Mouse (Mus musculus): Measurements from ENCODE around the gene Copz1.

GRCm38 (mm10) chr15:103256210-103256986, 16.1 kb upstream of the Copz1 start:
- TF ChIP-seq CTCF (IDR thresholded peaks at IDR 0.05; ENCODE audit: control insufficient read depth, insufficient read depth, insufficient read length) (no peak), MAX (IDR thresholded peaks at IDR 0.05) (no peak), MYOD1 (IDR thresholded peaks at IDR 0.05; ENCODE audit: control insufficient read depth, insufficient read length, low read depth) (no peak), USF1 (IDR thresholded peaks at IDR 0.05; ENCODE audit: low read depth) (no peak), CEBPB (IDR thresholded peaks at IDR 0.05; ENCODE audit: low read depth) (no peak), MYOG (IDR thresholded peaks at IDR 0.05; ENCODE audit: control insufficient read depth, extremely low read depth, insufficient read length) (no peak)

Data from C2C12 (cell line).